Mouse (Mus musculus): Measurements from ENCODE around the gene Enthd1.

DNA sequence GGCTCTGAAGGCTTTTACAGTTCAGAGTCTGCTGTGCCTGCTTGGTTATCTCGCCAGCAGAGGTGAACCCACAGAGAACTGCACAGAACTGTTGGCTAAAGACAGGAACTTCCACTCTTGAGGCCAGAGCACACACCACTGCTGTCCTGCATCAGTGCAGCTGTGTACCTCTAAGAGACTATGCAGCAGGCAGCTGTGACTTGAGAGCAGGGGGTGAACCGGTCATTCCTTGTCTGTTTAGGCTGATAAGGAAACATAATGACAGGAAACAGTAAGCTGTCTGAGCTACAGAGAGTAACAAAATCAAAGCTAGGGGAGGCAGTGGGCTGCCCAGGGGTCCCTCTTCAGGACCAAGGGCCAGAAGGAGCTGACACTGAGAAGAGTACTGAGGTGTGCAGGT lies 103.5 kb downstream of the Enthd1 start:
- TF ChIP-seq FLI1 (IDR thresholded peaks at IDR 0.05; ENCODE audit: low read length) (no peak), GATA1 (IDR thresholded peaks at IDR 0.05; ENCODE audit: borderline replicate concordance, low read length) (no peak)
